Mouse (Mus musculus) lung, adult 2 months (tissue): ENCODE measurements around the gene Rgs11. TPM values are rescaled to one million over a fixed set of nuclear protein-coding genes. Genes with fewer than 3 reads are reported as not detected.
"Not testable (repeated sequence)": the region's sequence is repeated elsewhere in the genome, so short reads cannot be mapped to it uniquely, and the experiment has no call there.

Experiments used
- DNase-seq: peaks from one replicate; pipeline ENCODE4 v3.0.0; 2022
- H3K4me1 ChIP-seq: fragments of 200-500 bp; 2 replicates; pipeline ENCODE4 v1.6.1; 2011; ENCODE audit warnings: low read length; ENCODE audit not compliant: control insufficient read depth, insufficient read depth
- H3K4me3 ChIP-seq: fragments of 200-500 bp; replicated peaks from 2 replicates; pipeline ENCODE3; 2011; ENCODE audit warnings: low read depth, mild to moderate bottlenecking, control low read depth, low read length; ENCODE audit errors: extremely low read depth
- CTCF ChIP-seq: fragments of 200-500 bp; IDR thresholded peaks from 2 replicates; pipeline ENCODE4 v1.5.1; 2011; ENCODE audit warnings: mild to moderate bottlenecking, low read length, control low read depth; ENCODE audit not compliant: insufficient read depth
- POLR2A ChIP-seq: fragments of 200-500 bp; IDR thresholded peaks from 2 replicates; pipeline ENCODE4 v1.6.1; 2011; ENCODE audit warnings: low read depth, mild to moderate bottlenecking, control low read depth, low read length, borderline replicate concordance; ENCODE audit errors: extremely low read depth
- WGBS: fragments of 180-500 bp; shearing (Covaris S2); methylation state at CpG from one replicate; pipeline ENCODE4 v1.1.7; 2018; 5-methylcytosine and 5-hydroxymethylcytosine counted together
- polyA plus RNA-seq: library from polyadenylated mRNA; depleted of rRNA; stranded (reverse); fragments of >200 nt; gene quantifications from 2 replicates; pipeline ENCODE4 v1.2.3, GENCODE M21; 2012; rRNA removed

Gene Rgs11
- polyA plus RNA-seq: 52.9 and 59.5 TPM in 2 replicates

GRCm38 (mm10) chr17:26202737-26203136, at the start of gene Rgs11:
Gene Rgs11 (plus strand): TSS chr17:26202951.
- Histone ChIP-seq H3K4me3 (peak within 1 kb of the TSS; percentile 62), H3K4me1 (peaks cover 4% of the 10 kb centered on the region)
- no peak for TF ChIP-seq POLR2A
- TF ChIP-seq CTCF: no peak
- peak; percentile 59 for DNase-seq
- 2% methylated on average over 22 of the region's 22 CpGs for WGBS

DNA sequence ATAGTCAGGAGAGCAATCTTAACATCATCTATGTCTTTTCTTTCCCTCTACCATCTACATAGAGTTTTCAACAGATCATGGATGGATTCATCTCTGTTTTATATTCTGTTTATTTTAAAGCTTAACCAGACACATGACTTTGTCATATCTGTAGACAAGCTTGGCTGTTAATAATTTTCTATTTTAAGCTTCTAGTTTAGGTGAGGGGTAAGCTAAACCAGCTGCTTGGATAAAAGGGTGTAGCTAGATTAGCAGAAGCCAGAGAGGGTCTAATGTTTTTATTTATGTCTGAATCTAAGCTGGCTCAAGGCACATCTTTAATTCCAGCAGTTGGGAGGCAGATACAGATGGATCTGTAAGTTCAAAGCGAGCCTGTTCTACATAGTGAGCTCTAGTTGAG, 40.0 kb upstream of the Rgs11 start:
- DNase-seq: no peak
- no peak for TF ChIP-seq CTCF
- TF ChIP-seq POLR2A: no peak
- WGBS: 78% methylated on average over 1 of the region's 1 CpGs
- H3K4me1 ChIP-seq: 0 out of 2 replicates have a peak, but pooled peaks cover 3% of the 10 kb centered on the region
- no peak overlapping the region for H3K4me3 ChIP-seq

DNA sequence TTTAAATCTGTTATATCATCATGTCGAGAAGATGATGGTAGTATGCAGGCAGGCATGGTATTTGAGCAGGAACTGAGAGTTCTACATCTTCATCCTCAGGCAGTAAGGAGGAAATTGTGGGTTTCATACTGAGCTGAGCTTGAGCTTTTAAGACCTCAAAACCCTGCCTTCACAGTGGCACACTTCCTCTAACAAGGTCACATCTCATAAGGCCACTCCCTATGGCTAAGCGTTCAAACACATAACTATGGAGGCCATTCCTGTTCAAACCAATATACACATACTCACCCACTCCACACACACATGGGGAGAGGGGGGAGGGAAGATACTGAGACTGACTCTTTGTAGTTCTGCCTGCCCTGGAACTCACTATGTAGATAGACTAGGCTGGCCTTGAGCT, 34.7 kb upstream of the Rgs11 start:
- TF ChIP-seq CTCF: no peak
- no peak for TF ChIP-seq POLR2A
- no peak overlapping the region for H3K4me3 ChIP-seq
- H3K4me1 ChIP-seq: peaks cover 3% of the 10 kb centered on the region; the same call in 1 of the 2 replicates
- no peak for DNase-seq
- 55% methylated on average over 2 of the region's 2 CpGs for WGBS

DNA sequence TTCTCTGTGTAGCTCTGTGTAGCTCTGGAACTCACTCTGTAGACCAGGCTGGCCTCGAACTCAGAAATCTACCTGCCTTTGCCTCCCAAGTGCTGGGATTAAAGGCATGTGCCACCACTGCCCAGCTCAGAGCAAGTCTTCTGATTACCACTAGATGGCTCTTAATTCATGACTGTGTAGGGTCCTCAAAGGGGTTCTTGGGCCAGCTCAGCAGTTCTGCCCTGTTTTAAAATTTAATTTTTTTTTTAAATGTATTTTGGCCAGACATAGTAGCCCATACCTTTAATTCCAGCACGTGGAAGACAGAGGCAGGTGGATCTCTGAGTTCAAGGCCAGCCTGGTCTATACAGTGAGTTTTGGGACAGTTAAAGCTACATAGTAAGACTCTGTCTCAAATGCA, 27.5 kb upstream of the Rgs11 start:
- H3K4me3 ChIP-seq, H3K4me1 ChIP-seq, DNase-seq: not testable (repeated sequence)
- WGBS: 91% methylated on average over 2 of the region's 2 CpGs

GRCm38 (mm10) chr17:26178611-26179010, 24.1 kb upstream of the Rgs11 start:
- TF ChIP-seq POLR2A (no peak), CTCF (no peak)
- DNase-seq: no peak
- Histone ChIP-seq H3K4me3 (no peak overlapping the region), H3K4me1 (no peaks in the 10 kb centered on the region)

GRCm38 (mm10) chr17:26181179-26181578, 21.6 kb upstream of the Rgs11 start:
- WGBS: 93% methylated on average over 3 of the region's 3 CpGs
- TF ChIP-seq POLR2A: no peak
- no peak for TF ChIP-seq CTCF
- no peak overlapping the region for H3K4me3 ChIP-seq
- H3K4me1 ChIP-seq: no peaks in the 10 kb centered on the region
- no peak for DNase-seq

DNA sequence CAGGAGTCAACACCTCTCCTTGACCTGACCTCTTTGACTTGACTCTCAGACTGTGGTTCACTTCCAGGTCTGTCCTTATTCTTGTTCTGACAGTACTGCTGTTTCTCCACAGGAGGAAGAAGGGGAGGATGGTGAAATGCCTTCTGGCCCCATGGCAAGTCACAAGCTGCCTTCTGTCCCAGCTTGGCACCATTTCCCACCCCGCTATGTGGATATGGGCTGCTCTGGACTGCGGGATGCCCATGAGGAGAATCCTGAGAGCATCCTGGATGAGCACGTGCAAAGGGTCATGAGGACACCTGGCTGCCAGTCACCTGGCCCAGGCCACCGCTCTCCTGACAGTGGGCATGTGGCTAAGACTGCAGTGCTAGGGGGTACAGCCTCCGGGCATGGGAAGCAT, 15.2 kb upstream of the Rgs11 start:
- TF ChIP-seq POLR2A (no peak), CTCF (no peak)
- Histone ChIP-seq H3K4me1 (no peaks in the 10 kb centered on the region), H3K4me3 (no peak overlapping the region)
- 97% methylated on average over 5 of the region's 5 CpGs for WGBS
- DNase-seq: no peak

DNA sequence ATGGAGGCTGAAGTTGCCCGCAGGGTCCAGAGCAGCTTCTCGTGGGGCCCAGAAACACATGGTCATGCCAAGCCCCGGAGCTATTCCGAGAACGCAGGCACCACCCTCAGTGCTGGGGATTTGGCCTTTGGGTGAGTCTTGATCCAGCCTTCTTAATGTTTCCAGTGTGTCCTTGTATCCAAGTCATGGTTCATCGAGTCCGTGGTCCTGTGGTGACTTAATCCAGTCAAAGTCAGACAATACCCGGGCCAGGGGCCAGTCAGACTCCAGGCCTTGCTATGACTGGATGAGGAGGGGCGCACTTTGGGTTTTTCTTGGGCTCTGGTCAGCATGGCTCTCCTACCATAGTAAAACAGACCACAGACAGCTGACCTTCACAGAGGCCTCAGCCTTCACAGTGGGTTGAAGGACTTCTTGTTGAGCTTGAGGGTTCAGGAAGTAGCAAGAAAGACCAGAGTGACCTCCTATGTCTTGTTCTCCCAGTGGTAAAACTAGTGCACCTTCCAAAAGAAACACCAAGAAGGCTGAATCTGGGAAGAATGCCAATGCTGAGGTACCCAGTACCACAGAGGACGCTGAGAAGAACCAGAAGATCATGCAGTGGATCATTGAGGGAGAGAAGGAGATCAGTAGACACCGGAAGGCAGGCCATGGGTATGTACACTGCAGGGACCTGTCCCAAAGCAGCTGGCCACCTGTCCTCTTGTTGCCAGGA, 14.5 kb upstream of the Rgs11 start:
- TF ChIP-seq POLR2A (no peak), CTCF (no peak)
- Histone ChIP-seq H3K4me1 (no peaks in the 10 kb centered on the region), H3K4me3 (no peak overlapping the region)
- no peak for DNase-seq
- 92% methylated on average over 11 of the region's 11 CpGs for WGBS

DNA sequence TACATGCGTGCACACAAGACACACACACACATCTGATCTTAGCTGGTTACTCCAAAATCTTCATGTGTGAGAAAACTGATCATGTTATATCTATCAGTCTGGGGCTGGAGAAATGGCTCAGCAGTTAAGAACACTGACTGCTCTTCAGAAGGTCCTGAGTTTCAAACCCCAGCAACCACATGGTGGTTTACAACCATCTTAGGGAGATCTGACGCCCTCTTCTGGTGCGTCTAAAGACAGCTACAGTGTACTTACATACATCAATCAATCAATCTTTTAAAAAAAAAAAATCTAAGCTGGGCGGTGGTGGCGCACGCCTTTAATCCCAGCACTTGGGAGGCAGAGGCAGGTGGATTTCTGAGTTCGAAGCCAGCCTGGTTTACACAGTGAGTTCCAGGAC, 11.3 kb upstream of the Rgs11 start:
- not testable (repeated sequence) for H3K4me3 ChIP-seq, H3K4me1 ChIP-seq, DNase-seq
- 88% methylated on average over 7 of the region's 7 CpGs for WGBS

DNA sequence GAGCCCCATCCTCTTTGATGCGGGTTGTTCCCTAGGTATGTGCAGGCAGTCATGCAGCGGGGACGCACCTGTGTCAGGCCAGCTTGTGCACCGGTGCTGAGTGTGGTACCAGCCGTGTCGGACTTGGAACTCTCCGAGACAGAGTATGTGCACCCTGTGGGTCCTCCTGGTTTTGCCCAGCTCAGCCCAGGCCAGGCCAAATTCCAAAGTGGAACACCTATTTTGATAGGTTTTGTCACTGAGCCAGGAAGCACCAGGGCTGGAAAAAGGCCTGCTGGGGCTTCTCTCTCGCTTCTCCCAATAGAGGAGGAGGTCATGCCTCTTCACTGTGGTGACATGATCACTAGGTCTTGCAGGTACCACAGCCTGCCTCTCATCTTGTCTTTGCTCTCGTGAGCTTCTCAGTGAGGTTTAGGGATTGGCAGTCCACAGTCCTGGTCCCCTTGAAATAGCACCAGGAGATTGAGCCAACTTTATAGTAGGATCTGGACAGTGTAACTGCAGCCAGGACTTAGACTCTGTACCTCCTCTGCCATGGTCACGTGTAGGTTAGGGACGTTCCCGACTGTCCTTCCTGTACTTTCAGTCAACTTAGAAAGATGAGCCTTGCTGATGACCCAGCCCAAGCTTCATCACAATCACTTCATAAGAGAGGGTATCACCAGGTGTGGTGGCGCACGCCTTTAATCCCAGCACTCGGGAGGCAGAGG, 10.1 kb upstream of the Rgs11 start:
- no peak for DNase-seq
- 95% methylated on average over 15 of the region's 15 CpGs for WGBS
- Histone ChIP-seq H3K4me3 (no peak overlapping the region), H3K4me1 (no peaks in the 10 kb centered on the region)
- TF ChIP-seq POLR2A (no peak), CTCF (no peak)
